Mouse (Mus musculus) ovary, adult 18-20 months (tissue): ENCODE results near the gene Catsper2.

Source experiments
- DNase-seq: peaks from one replicate; pipeline ENCODE4 v3.0.0; 2022; ENCODE audit warnings: low spot score, mixed read lengths

Catsper2 gene

GRCm38 (mm10) chr2:121413387-121414042, at the start of gene Catsper2, which contains the start of gene Pdia3:
Gene Catsper2 (minus strand): TSS chr2:121413792.
Gene Pdia3 (plus strand): TSS chr2:121413775.
- DNase-seq: peak; percentile 98

- no peak for DNase-seq
Observed at GRCm38 (mm10) chr2:121460071-121460470, 46.5 kb upstream of the Catsper2 start.

GRCm38 (mm10) chr2:121456692-121457642, 43.4 kb upstream of the Catsper2 start, which contains the start of gene Serinc4:
Gene Serinc4 (minus strand): TSS chr2:121456781.
- DNase-seq: peak; percentile 73

- no peak for DNase-seq
Observed at GRCm38 (mm10) chr2:121455534-121455933, 41.9 kb upstream of the Catsper2 start.

GRCm38 (mm10) chr2:121453917-121454316, 40.3 kb upstream of the Catsper2 start:
- DNase-seq: no peak

GRCm38 (mm10) chr2:121452990-121453389, 39.4 kb upstream of the Catsper2 start, which contains the start of gene Hypk:
Gene Hypk (plus strand): TSS chr2:121453290.
- no peak for DNase-seq

GRCm38 (mm10) chr2:121452361-121452760, 38.8 kb upstream of the Catsper2 start:
- no peak for DNase-seq

- DNase-seq: no peak
Observed at GRCm38 (mm10) chr2:121450093-121450492, 36.5 kb upstream of the Catsper2 start.

- no peak for DNase-seq
Observed at GRCm38 (mm10) chr2:121449545-121450011, 36.0 kb upstream of the Catsper2 start.

GRCm38 (mm10) chr2:121448739-121449535, 35.3 kb upstream of the Catsper2 start, which contains the start of gene Serf2:
Gene Serf2 (plus strand): TSS chr2:121449195.
- DNase-seq: peak; percentile 100

- DNase-seq: no peak
Observed at GRCm38 (mm10) chr2:121448136-121448535, 34.5 kb upstream of the Catsper2 start.

GRCm38 (mm10) chr2:121447006-121447405, 33.4 kb upstream of the Catsper2 start:
- no peak for DNase-seq

GRCm38 (mm10) chr2:121446506-121446905, 32.9 kb upstream of the Catsper2 start:
- no peak for DNase-seq

GRCm38 (mm10) chr2:121445117-121445516, 31.5 kb upstream of the Catsper2 start:
- DNase-seq: no peak

- no peak for DNase-seq
Observed at GRCm38 (mm10) chr2:121444178-121444577, 30.6 kb upstream of the Catsper2 start, which contains the start of gene Ell3. Gene Ell3 (minus strand): TSS chr2:121444278.

GRCm38 (mm10) chr2:121443068-121443349, 29.4 kb upstream of the Catsper2 start:
- DNase-seq: no peak

GRCm38 (mm10) chr2:121442259-121443067, 28.9 kb upstream of the Catsper2 start:
- peak; percentile 22 for DNase-seq

GRCm38 (mm10) chr2:121441800-121442199, 28.2 kb upstream of the Catsper2 start:
- no peak for DNase-seq

GRCm38 (mm10) chr2:121440834-121441605, 27.4 kb upstream of the Catsper2 start:
- DNase-seq: no peak

- DNase-seq: no peak
Observed at GRCm38 (mm10) chr2:121439746-121440145, 26.2 kb upstream of the Catsper2 start.
